Mouse (Mus musculus): ENCODE results near the gene Atp8b2.

DNA sequence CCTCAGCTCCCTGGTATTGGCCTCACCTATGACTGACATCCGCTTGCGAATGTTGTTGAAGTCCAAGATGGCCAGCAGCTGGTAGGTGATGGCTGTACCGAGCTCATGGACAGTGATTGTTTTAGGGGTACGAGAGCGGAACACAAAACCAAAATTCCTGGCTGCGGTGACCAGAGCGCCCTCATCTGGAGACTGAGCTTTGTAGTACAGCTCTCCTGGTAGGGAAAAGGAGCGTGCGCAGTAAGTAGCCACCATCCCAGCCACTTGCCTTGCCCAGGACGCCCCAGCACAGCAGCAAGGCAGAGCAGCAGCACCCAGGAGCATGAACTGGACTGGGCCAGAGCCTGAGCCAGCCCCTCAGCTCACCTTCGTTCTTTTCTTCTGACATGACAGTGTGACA lies 15.3 kb downstream of the Atp8b2 start:
- TF ChIP-seq CTCF (IDR thresholded peaks at IDR 0.05; ENCODE audit: low read depth, low read length) (peak; percentile 72), EP300 (IDR thresholded peaks at IDR 0.05; ENCODE audit: insufficient read depth, low read depth, low read length) (no peak)
